Mouse (Mus musculus): ENCODE measurements at regions not wholly inside any gene's neighbourhood (a gene's known extent, or its start where the extent isn't known, plus 50 kb on each side); places are given as distances from the start of the nearest gene placed in this dataset.

- in situ Hi-C loops (cut with MboI, MseI), result loop anchor here (5.0 to 25.0 kb wide), 10 partner anchors 160 to 1035 kb away; no protein-coding TSS in a partner anchor
These were observed 116.4 kb downstream of the Zfp993 start for GRCm38 (mm10) chr4:146727119-146727518.

DNA sequence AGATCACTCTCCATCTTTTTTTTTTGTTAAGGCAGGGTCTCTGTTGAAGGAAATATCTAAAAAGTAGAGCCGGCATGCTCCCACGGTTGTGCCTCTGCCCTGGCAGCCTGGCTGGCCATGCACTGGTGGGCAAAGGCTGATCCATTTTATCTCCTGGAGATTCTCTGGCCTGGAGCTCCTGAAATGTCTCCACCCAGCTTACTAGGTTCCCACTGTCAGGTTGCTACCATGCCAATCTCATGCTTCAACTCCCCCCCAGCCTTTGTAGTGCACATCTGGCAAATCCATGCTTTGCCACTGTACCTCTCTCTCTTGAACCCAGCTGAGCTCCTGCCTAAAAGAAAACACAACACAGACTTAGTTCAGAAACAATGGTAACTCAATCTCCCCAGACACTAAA lies 129.0 kb downstream of the Zfp993 start:
- in situ Hi-C loops (cut with MboI, MseI), result loop anchor here (5.0 to 25.0 kb wide), 10 partner anchors 87 to 1023 kb away; no protein-coding TSS in a partner anchor

DNA sequence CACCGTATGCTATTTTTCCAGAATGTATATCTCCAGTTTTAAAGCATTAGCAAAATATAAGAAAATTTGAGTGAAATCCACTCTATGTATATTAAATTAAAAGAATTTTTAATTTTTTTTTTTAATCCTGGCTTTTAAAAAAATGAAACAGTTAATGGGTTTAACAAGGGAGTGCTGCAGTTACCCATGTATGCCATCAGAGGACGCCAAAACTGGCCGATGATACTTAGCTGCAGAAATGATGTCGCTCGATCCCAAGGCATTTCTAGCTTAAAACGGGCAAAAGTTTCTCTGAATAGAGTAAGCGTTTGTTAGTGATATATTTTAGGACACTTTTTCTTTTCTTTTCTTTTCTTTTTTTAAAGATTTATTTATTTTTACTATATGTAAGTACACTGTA lies 129.9 kb downstream of the Zfp993 start:
- in situ Hi-C loops (cut with MboI, MseI), result loop anchor here (5.0 to 25.0 kb wide), 9 partner anchors 88 to 1022 kb away; no protein-coding TSS in a partner anchor

DNA sequence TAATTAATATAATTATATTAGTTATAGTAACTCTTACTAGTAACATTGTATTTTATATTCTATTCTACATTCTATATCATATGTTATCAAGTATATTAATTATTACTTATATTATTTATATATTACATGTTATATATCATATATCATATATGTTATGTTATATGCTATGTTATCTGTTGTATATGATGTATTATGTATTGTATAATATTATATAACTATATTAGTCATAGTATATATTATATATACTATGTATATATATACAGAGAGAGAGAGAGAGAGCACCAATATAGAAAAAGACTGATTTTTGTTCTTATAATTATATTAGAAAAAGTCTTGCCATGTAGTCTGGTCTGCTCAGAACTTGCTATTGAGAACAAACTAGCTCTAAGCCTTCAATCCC lies 133.0 kb downstream of the Zfp993 start:
- in situ Hi-C loops (cut with MboI, MseI), result loop anchor here (5.0 to 25.0 kb wide), 9 partner anchors 91 to 1021 kb away; no protein-coding TSS in a partner anchor

All from T-helper 17 cell (primary cell).